Mouse (Mus musculus): Measurements from ENCODE around the gene Ldb2. TPM values are rescaled to one million over a fixed set of nuclear protein-coding genes. Genes with fewer than 3 reads are reported as not detected.

The Ldb2 gene
- polyA plus RNA-seq, 2 experiments: 2.0 to 4.2 TPM

GRCm38 (mm10) chr5:44726546-44727476 is 72.7 kb downstream of the Ldb2 start:
- ATAC-seq (ENCODE audit: insufficient read depth): no peak
- WGBS (ENCODE audit: insufficient replicate concordance): 45% methylated on average over 14 of the region's 14 CpGs
- Histone ChIP-seq H3K4me3 (ENCODE audit: insufficient read depth in 1 of 2, low read depth in 2 of 2, low read length in 2 of 2) (no peak overlapping the region), H3K27me3 (ENCODE audit: control insufficient read depth, insufficient read depth, low read length) (no peaks in the 10 kb centered on the region), H3K4me1 (replicated peaks; ENCODE audit: control insufficient read depth in 2 of 2, insufficient read depth in 2 of 2, low read length in 1 of 2) (peaks cover 0 to 3% of the 10 kb centered on the region in 2 experiments; a peak in 1 of 4 replicates), H3K9me3 (ENCODE audit: control insufficient read depth, low read length) (no peaks in the 10 kb centered on the region), H3K4me2 (ENCODE audit: low read depth) (no peak overlapping the region), H3K27ac (no peak overlapping the region), H3K36me3 (replicated peaks; ENCODE audit: control insufficient read depth, insufficient read depth, low read depth) (no peaks in the 10 kb centered on the region), H3K9ac (replicated peaks) (no peak overlapping the region)
- TF ChIP-seq CTCF (IDR thresholded peaks at IDR 0.05; ENCODE audit: low read depth): no peak
- no peak for TF ChIP-seq EP300 (IDR thresholded peaks at IDR 0.05; ENCODE audit: low read depth)
- no peak for DNase-seq (ENCODE audit: low read depth in 3 of 3, low spot score in 3 of 3)

- TF ChIP-seq CTCF (IDR thresholded peaks at IDR 0.05; ENCODE audit: low read depth) (no peak), EP300 (IDR thresholded peaks at IDR 0.05; ENCODE audit: low read depth) (no peak)
- DNase-seq (ENCODE audit: low read depth in 3 of 3, low spot score in 3 of 3) (no peak), ATAC-seq (ENCODE audit: insufficient read depth) (no peak)
- Histone ChIP-seq H3K4me2 (ENCODE audit: low read depth) (no peak overlapping the region), H3K4me1 (replicated peaks; ENCODE audit: control insufficient read depth in 2 of 2, insufficient read depth in 2 of 2, low read length in 1 of 2) (peaks cover 0 to 3% of the 10 kb centered on the region in 2 experiments; a peak in 1 of 4 replicates), H3K36me3 (replicated peaks; ENCODE audit: control insufficient read depth, insufficient read depth, low read depth) (no peaks in the 10 kb centered on the region), H3K9me3 (ENCODE audit: control insufficient read depth, low read length) (no peaks in the 10 kb centered on the region), H3K27ac (no peak overlapping the region), H3K9ac (replicated peaks) (no peak overlapping the region), H3K4me3 (ENCODE audit: insufficient read depth in 1 of 2, low read depth in 2 of 2, low read length in 2 of 2) (no peak overlapping the region), H3K27me3 (ENCODE audit: control insufficient read depth, insufficient read depth, low read length) (no peaks in the 10 kb centered on the region)
- 38% methylated on average over 2 of the region's 2 CpGs for WGBS (ENCODE audit: insufficient replicate concordance)
These were observed 74.0 kb downstream of the Ldb2 start for GRCm38 (mm10) chr5:44725501-44725900.

- TF ChIP-seq EP300 (IDR thresholded peaks at IDR 0.05; ENCODE audit: low read depth): no peak
- TF ChIP-seq CTCF (IDR thresholded peaks at IDR 0.05; ENCODE audit: low read depth): no peak
These were observed 79.6 kb downstream of the Ldb2 start for GRCm38 (mm10) chr5:44719872-44720271.

GRCm38 (mm10) chr5:44714508-44714907 is 85.0 kb downstream of the Ldb2 start:
- no peak for DNase-seq (ENCODE audit: low read depth in 3 of 3, low spot score in 3 of 3)
- WGBS (ENCODE audit: insufficient replicate concordance): 58% methylated on average over 4 of the region's 4 CpGs
- H3K9ac ChIP-seq (replicated peaks): no peak overlapping the region
- no peak overlapping the region for H3K27ac ChIP-seq
- TF ChIP-seq EP300 (IDR thresholded peaks at IDR 0.05; ENCODE audit: low read depth): no peak
- no peak for TF ChIP-seq CTCF (IDR thresholded peaks at IDR 0.05; ENCODE audit: low read depth)
- H3K4me2 ChIP-seq (ENCODE audit: low read depth): no peak overlapping the region
- no peaks in the 10 kb centered on the region for H3K27me3 ChIP-seq (ENCODE audit: control insufficient read depth, insufficient read depth, low read length)
- ATAC-seq (ENCODE audit: insufficient read depth): no peak
- H3K36me3 ChIP-seq (replicated peaks; ENCODE audit: control insufficient read depth, insufficient read depth, low read depth): no peaks in the 10 kb centered on the region
- H3K4me3 ChIP-seq (ENCODE audit: insufficient read depth in 1 of 2, low read depth in 2 of 2, low read length in 2 of 2): no peak overlapping the region
- H3K9me3 ChIP-seq (ENCODE audit: control insufficient read depth, low read length): no peaks in the 10 kb centered on the region
- no peaks in the 10 kb centered on the region; a peak in 1 of 4 replicates for H3K4me1 ChIP-seq (replicated peaks; ENCODE audit: control insufficient read depth in 2 of 2, insufficient read depth in 2 of 2, low read length in 1 of 2)

More at GRCm38 (mm10) chr5:44719872-44720271, 79.6 kb downstream of the Ldb2 start:
- H3K27ac ChIP-seq: no peak overlapping the region
- no peak overlapping the region for H3K4me2 ChIP-seq (ENCODE audit: low read depth)
- no peaks in the 10 kb centered on the region for H3K4me1 ChIP-seq (replicated peaks; ENCODE audit: control insufficient read depth in 2 of 2, insufficient read depth in 2 of 2, low read length in 1 of 2)
- no peak overlapping the region for H3K9ac ChIP-seq (replicated peaks)
- H3K9me3 ChIP-seq (ENCODE audit: control insufficient read depth, low read length): no peaks in the 10 kb centered on the region
- no peak overlapping the region for H3K4me3 ChIP-seq (ENCODE audit: insufficient read depth in 1 of 2, low read depth in 2 of 2, low read length in 2 of 2)
- DNase-seq (ENCODE audit: low read depth in 3 of 3, low spot score in 3 of 3) (no peak), ATAC-seq (ENCODE audit: insufficient read depth) (no peak)
- 33% methylated on average over 1 of the region's 1 CpGs for WGBS (ENCODE audit: insufficient replicate concordance)
- no peaks in the 10 kb centered on the region for H3K36me3 ChIP-seq (replicated peaks; ENCODE audit: control insufficient read depth, insufficient read depth, low read depth)
- H3K27me3 ChIP-seq (ENCODE audit: control insufficient read depth, insufficient read depth, low read length): no peaks in the 10 kb centered on the region

GRCm38 (mm10) chr5:44713181-44713789 is 86.2 kb downstream of the Ldb2 start:
- WGBS (ENCODE audit: insufficient replicate concordance): 47% methylated on average over 5 of the region's 5 CpGs
- Histone ChIP-seq H3K4me2 (ENCODE audit: low read depth) (no peak overlapping the region), H3K9me3 (ENCODE audit: control insufficient read depth, low read length) (no peaks in the 10 kb centered on the region), H3K27ac (no peak overlapping the region), H3K36me3 (replicated peaks; ENCODE audit: control insufficient read depth, insufficient read depth, low read depth) (no peaks in the 10 kb centered on the region), H3K9ac (replicated peaks) (no peak overlapping the region), H3K4me3 (ENCODE audit: insufficient read depth in 1 of 2, low read depth in 2 of 2, low read length in 2 of 2) (no peak overlapping the region), H3K4me1 (replicated peaks; ENCODE audit: control insufficient read depth in 2 of 2, insufficient read depth in 2 of 2, low read length in 1 of 2) (no peaks in the 10 kb centered on the region; a peak in 1 of 4 replicates), H3K27me3 (ENCODE audit: control insufficient read depth, insufficient read depth, low read length) (no peaks in the 10 kb centered on the region)
- TF ChIP-seq EP300 (IDR thresholded peaks at IDR 0.05; ENCODE audit: low read depth) (no peak), CTCF (IDR thresholded peaks at IDR 0.05; ENCODE audit: low read depth) (no peak)
- ATAC-seq (ENCODE audit: insufficient read depth) (no peak), DNase-seq (ENCODE audit: low read depth in 3 of 3, low spot score in 3 of 3) (no peak)
